Mouse (Mus musculus): ENCODE measurements around the gene Tmprss6.

- no peak for TF ChIP-seq CTCF (IDR thresholded peaks at IDR 0.05)
- TF ChIP-seq POLR2A (IDR thresholded peaks at IDR 0.05; ENCODE audit: insufficient read depth, low read depth, low read length): no peak
Observed at GRCm38 (mm10) chr15:78487066-78487465, 18.6 kb upstream of the Tmprss6 start.

Measured in heart, adult 2 months (tissue).